Mouse (Mus musculus) thymus, adult 2 months (tissue): ENCODE results near the gene Gm28308.

Experiments
- CTCF ChIP-seq: fragments of 200-500 bp; IDR thresholded peaks from 2 replicates; pipeline ENCODE4 v1.5.1; 2012; ENCODE audit warnings: mild to moderate bottlenecking, control low read depth, low read length, moderate library complexity, borderline replicate concordance; ENCODE audit not compliant: control insufficient read depth, poor library complexity, insufficient read depth; ENCODE audit errors: extremely low read depth
- POLR2A ChIP-seq: fragments of 200-500 bp; IDR thresholded peaks from 2 replicates; pipeline ENCODE4 v1.6.1; 2012; ENCODE audit warnings: mild to moderate bottlenecking, low read length, control low read depth, moderate library complexity; ENCODE audit not compliant: control insufficient read depth, poor library complexity, insufficient read depth; ENCODE audit errors: extremely low read depth

DNA sequence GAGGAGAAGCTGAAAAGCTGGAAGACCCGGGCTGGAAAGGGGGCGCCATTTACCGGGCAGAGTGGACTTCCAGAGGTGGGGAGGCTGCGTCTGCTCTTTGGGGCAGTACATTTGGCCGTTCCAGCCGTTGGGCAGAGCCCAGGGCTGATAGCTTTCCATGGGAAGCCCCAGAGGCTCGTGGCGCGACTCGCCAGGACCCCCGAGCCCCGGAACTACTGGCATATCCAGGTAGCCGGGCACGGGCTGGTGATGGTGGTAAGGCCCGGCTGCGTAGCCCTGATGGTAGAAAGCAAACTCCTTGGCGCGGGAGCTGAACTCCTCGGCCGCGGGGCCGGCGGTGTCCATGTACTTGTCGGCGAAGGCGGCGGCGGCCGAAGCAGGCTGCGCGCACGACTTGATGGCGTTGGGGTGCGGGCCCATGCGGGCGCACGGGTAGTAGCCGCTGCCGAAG is 46.7 kb upstream of the Gm28308 start:
- TF ChIP-seq CTCF (no peak), POLR2A (no peak)
